Mouse (Mus musculus): ENCODE measurements around the gene Tnfrsf13c. TPM values are rescaled to one million over a fixed set of nuclear protein-coding genes. Genes with fewer than 3 reads are reported as not detected.
"Not testable (repeated sequence)": the region's sequence is repeated elsewhere in the genome, so short reads cannot be mapped to it uniquely, and the experiment has no call there.

Tnfrsf13c gene
- total RNA-seq (2021), result not detected
- long read RNA-seq, experiment 1, result 0 reads
- long read RNA-seq, experiment 2, result 0 reads

- DNase-seq, result no peak
- intact Hi-C loops (cut with DNase I), result no loop called here
Observed at GRCm38 (mm10) chr15:82223657-82224601, at the start of gene Tnfrsf13c. TSS of gene Tnfrsf13c (minus strand) at chr15:82224369.

- intact Hi-C loops (cut with DNase I), result no loop called here
- DNase-seq, result no peak
Observed at GRCm38 (mm10) chr15:82272295-82272694, 48.1 kb upstream of the Tnfrsf13c start.

GRCm38 (mm10) chr15:82271201-82271600, 47.0 kb upstream of the Tnfrsf13c start:
- peak; percentile 20 to 36 for DNase-seq
- intact Hi-C loops (cut with DNase I), result no loop called here

GRCm38 (mm10) chr15:82268783-82269182, 44.6 kb upstream of the Tnfrsf13c start:
- no peak for DNase-seq
- intact Hi-C loops (cut with DNase I), result loop anchor here (1.0 kb wide), 1 partner anchor 149 kb away; no protein-coding TSS in a partner anchor

- intact Hi-C loops (cut with DNase I), result loop anchor here (1.0 kb wide), 1 partner anchor 149 kb away; no protein-coding TSS in a partner anchor
- DNase-seq, result no peak
Observed at GRCm38 (mm10) chr15:82268185-82268584, 44.0 kb upstream of the Tnfrsf13c start.

GRCm38 (mm10) chr15:82266356-82266755, 42.2 kb upstream of the Tnfrsf13c start:
- peak; percentile 38 to 48 for DNase-seq
- intact Hi-C loops (cut with DNase I), result no loop called here

GRCm38 (mm10) chr15:82259510-82259909, 35.3 kb upstream of the Tnfrsf13c start:
- peak; percentile 18 to 34 for DNase-seq

GRCm38 (mm10) chr15:82255944-82256383, 31.8 kb upstream of the Tnfrsf13c start:
- no peak for DNase-seq
- intact Hi-C loops (cut with DNase I), result no loop called here

More at GRCm38 (mm10) chr15:82259510-82259909, 35.3 kb upstream of the Tnfrsf13c start:
- intact Hi-C loops (cut with DNase I), result no loop called here

GRCm38 (mm10) chr15:82255248-82255647, 31.1 kb upstream of the Tnfrsf13c start:
- no peak for DNase-seq
- intact Hi-C loops (cut with DNase I), result no loop called here

GRCm38 (mm10) chr15:82252097-82252496, 27.9 kb upstream of the Tnfrsf13c start, which contains the start of gene 1500009C09Rik:
TSS of gene 1500009C09Rik (plus strand) at chr15:82252397.
- DNase-seq, result no peak
- intact Hi-C loops (cut with DNase I), result no loop called here

GRCm38 (mm10) chr15:82251579-82251978, 27.4 kb upstream of the Tnfrsf13c start:
- intact Hi-C loops (cut with DNase I), result no loop called here
- no peak for DNase-seq

- intact Hi-C loops (cut with DNase I), result no loop called here
- no peak for DNase-seq
Observed at GRCm38 (mm10) chr15:82247131-82247776, 23.1 kb upstream of the Tnfrsf13c start.

- intact Hi-C loops (cut with DNase I); DNase-seq: not testable (repeated sequence)
Observed at GRCm38 (mm10) chr15:82244805-82245161, 20.6 kb upstream of the Tnfrsf13c start.

GRCm38 (mm10) chr15:82244115-82244804, 20.1 kb upstream of the Tnfrsf13c start, which contains the start of gene Cenpm:
TSS of gene Cenpm (minus strand) at chr15:82244748.
- peak; percentile 88 to 93 for DNase-seq
- intact Hi-C loops (cut with DNase I), result no loop called here

- intact Hi-C loops (cut with DNase I), result no loop called here
Observed at GRCm38 (mm10) chr15:82243742-82244114, 19.6 kb upstream of the Tnfrsf13c start.

GRCm38 (mm10) chr15:82243311-82243710, 19.1 kb upstream of the Tnfrsf13c start:
- DNase-seq, result no peak
- intact Hi-C loops (cut with DNase I), result no loop called here

More at GRCm38 (mm10) chr15:82243742-82244114, 19.6 kb upstream of the Tnfrsf13c start:
- DNase-seq, result no peak

GRCm38 (mm10) chr15:82236565-82236964, 12.4 kb upstream of the Tnfrsf13c start:
- peak; percentile 58 to 78 for DNase-seq
- intact Hi-C loops (cut with DNase I), result loop anchor here (1.0 to 5.0 kb wide), 3 partner anchors 98 to 171 kb away; no protein-coding TSS in a partner anchor

- intact Hi-C loops (cut with DNase I), result loop anchor here (1.0 to 5.0 kb wide), 3 partner anchors 97 to 170 kb away; no protein-coding TSS in a partner anchor
- no peak for DNase-seq
Observed at GRCm38 (mm10) chr15:82235661-82236060, 11.5 kb upstream of the Tnfrsf13c start.

- intact Hi-C loops (cut with DNase I), result no loop called here
- no peak for DNase-seq
Observed at GRCm38 (mm10) chr15:82232651-82233050, 8.5 kb upstream of the Tnfrsf13c start.

Data from gastrocnemius, postnatal 36 days (tissue).